Mouse (Mus musculus) lung, embryonic 16.5 days (tissue): Measurements from ENCODE around the gene Mtpn. TPM values are rescaled to one million over a fixed set of nuclear protein-coding genes. Genes with fewer than 3 reads are reported as not detected.

Experiments
- ATAC-seq: fragments of 200-750 bp; cut with Nextera tagmentation; 2 replicates; pipeline ENCODE4 v1.8.0; 2017; ENCODE audit warnings: low read depth, mild to moderate bottlenecking, moderate library complexity
- H3K27ac ChIP-seq: fragments of 300-500 bp; sonication (generic); 2 replicates; pipeline ENCODE4 v1.5.1; 2014; ENCODE audit warnings: mild to moderate bottlenecking, control low read depth, low read length
- H3K27me3 ChIP-seq: fragments of 300-500 bp; sonication (generic); 2 replicates; pipeline ENCODE4 v1.6.1; 2014; ENCODE audit warnings: low read depth, low read length, mixed read lengths; ENCODE audit not compliant: control insufficient read depth, insufficient read depth
- H3K36me3 ChIP-seq: fragments of 300-500 bp; sonication (generic); 2 replicates; pipeline ENCODE4 v1.6.1; 2014; ENCODE audit warnings: low read length; ENCODE audit not compliant: control insufficient read depth, insufficient read depth
- H3K4me1 ChIP-seq: fragments of 300-500 bp; sonication (generic); replicated peaks from 2 replicates; pipeline ENCODE4 v1.6.1; 2014; ENCODE audit warnings: low read length, mixed read lengths; ENCODE audit not compliant: control insufficient read depth, insufficient read depth
- H3K4me2 ChIP-seq: fragments of 300-500 bp; sonication (generic); 2 replicates; pipeline ENCODE4 v1.6.1; 2014; ENCODE audit warnings: low read depth, low read length, control low read depth
- H3K4me3 ChIP-seq: fragments of 300-500 bp; sonication (generic); 2 replicates; pipeline ENCODE4 v1.5.1; 2014; ENCODE audit warnings: mild to moderate bottlenecking, low read length, control low read depth
- H3K9ac ChIP-seq: fragments of 300-500 bp; sonication (generic); 2 replicates; pipeline ENCODE4 v1.6.1; 2014; ENCODE audit warnings: low read length, control low read depth
- H3K9me3 ChIP-seq: fragments of 300-500 bp; sonication (generic); 2 replicates; pipeline ENCODE4 v1.6.1; 2016; ENCODE audit warnings: low read length; ENCODE audit not compliant: control insufficient read depth
- WGBS: fragments of 180-500 bp; shearing (Covaris S2); extraction: QIAGEN DNeasy Blood & Tissue Kit; methylation state at CpG from one replicate; pipeline ENCODE4 v1.1.7; 2014; 5-methylcytosine and 5-hydroxymethylcytosine counted together
- microRNA-seq: library from miRNA; unstranded; fragments of <30 nt; microRNA quantifications from one replicate; pipeline ENCODE4, GENCODE M21; 2016
- polyA plus RNA-seq: library from polyadenylated mRNA; unstranded; fragments of >200 nt; fragmentation: Nextera tagmentation; extraction: Ambion mirVana; gene quantifications from 2 replicates; pipeline ENCODE4 v1.2.1, GENCODE M21; 2015

The Mtpn gene
- polyA plus RNA-seq, 1 experiment from 2014 or later: 155 TPM

GRCm38 (mm10) chr6:35462484-35462883 lies 77.2 kb downstream of the Mtpn start:
- 87% methylated on average over 1 of the region's 1 CpGs for WGBS
- no peak for ATAC-seq
- Histone ChIP-seq H3K4me3 (no peak overlapping the region), H3K4me1 (no peaks in the 10 kb centered on the region), H3K9ac (no peak overlapping the region), H3K36me3 (no peaks in the 10 kb centered on the region), H3K27me3 (no peaks in the 10 kb centered on the region), H3K27ac (no peak overlapping the region), H3K9me3 (no peaks in the 10 kb centered on the region), H3K4me2 (no peak overlapping the region)

Small RNAs within 50 kb of the gene (microRNA-seq; reads per million reads assigned to microRNA genes)
- not detected for gene Gm23053

Other genes with a start within 250 kb of the Mtpn start
- 0.11 and 0.35 TPM in 2 replicates for gene Slc13a4, start 231.8 kb downstream of the Mtpn start, polyA plus RNA-seq
- 1.6 and 2.3 TPM in 2 replicates for gene Fam180a, start 213.7 kb downstream of the Mtpn start, polyA plus RNA-seq